Mouse (Mus musculus): ENCODE measurements at regions not wholly inside any gene's neighbourhood (a gene's known extent, or its start where the extent isn't known, plus 50 kb on each side); places are given as distances from the start of the nearest gene placed in this dataset.

- DNase-seq, result peak; percentile 57
Measured at GRCm38 (mm10) chr16:18683556-18683955, 53.8 kb upstream of the Sept5 start.

- no peak for DNase-seq
Measured at GRCm38 (mm10) chr16:18686044-18686761, 56.4 kb upstream of the Sept5 start.

- peak; percentile 90 for DNase-seq
Measured at GRCm38 (mm10) chr16:18686916-18687315, 57.2 kb upstream of the Sept5 start.

- peak; percentile 81 for DNase-seq
Measured at GRCm38 (mm10) chr16:18687367-18687766, 57.6 kb upstream of the Sept5 start.

- no peak for DNase-seq
Measured at GRCm38 (mm10) chr16:18695596-18695995, 65.8 kb upstream of the Sept5 start.

GRCm38 (mm10) chr16:18696074-18696819 lies 66.5 kb upstream of the Sept5 start:
- DNase-seq, result peak; percentile 92

GRCm38 (mm10) chr16:18696820-18697168 lies 67.0 kb upstream of the Sept5 start:
- no peak for DNase-seq

- no peak for DNase-seq
Measured at GRCm38 (mm10) chr16:18704126-18704525, 72.5 kb upstream of the Cldn5 start.

- peak; percentile 61 for DNase-seq
Measured at GRCm38 (mm10) chr16:18705028-18705648, 71.5 kb upstream of the Cldn5 start.

GRCm38 (mm10) chr16:18711637-18712125 lies 65.0 kb upstream of the Cldn5 start:
- no peak for DNase-seq

GRCm38 (mm10) chr16:18713017-18713416 lies 63.6 kb upstream of the Cldn5 start:
- DNase-seq, result no peak

GRCm38 (mm10) chr16:18715381-18715780 lies 61.3 kb upstream of the Cldn5 start:
- DNase-seq, result no peak

- DNase-seq, result peak; percentile 41
Measured at GRCm38 (mm10) chr16:18718040-18718439, 58.6 kb upstream of the Cldn5 start.

GRCm38 (mm10) chr16:18720433-18721233 lies 56.0 kb upstream of the Cldn5 start:
- no peak for DNase-seq

GRCm38 (mm10) chr16:18723186-18723843 lies 53.3 kb upstream of the Cldn5 start:
- no peak for DNase-seq

GRCm38 (mm10) chr16:18723874-18724273 lies 52.8 kb upstream of the Cldn5 start:
- DNase-seq, result no peak

- no peak for DNase-seq
Measured at GRCm38 (mm10) chr16:18724706-18725105, 51.9 kb upstream of the Cldn5 start.
